Mouse (Mus musculus) embryonic fibroblast, embryonic 13.5 days (primary cell): ENCODE measurements around the gene Ankrd24. TPM values are rescaled to one million over a fixed set of nuclear protein-coding genes. Genes with fewer than 3 reads are reported as not detected.
"Not testable (repeated sequence)": the region's sequence is repeated elsewhere in the genome, so short reads cannot be mapped to it uniquely, and the experiment has no call there.

Experiments
- H3K27ac ChIP-seq: 2 replicates; pipeline ENCODE4 v1.5.1; 2012; ENCODE audit warnings: low read length, control low read depth, inconsistent platforms; ENCODE audit not compliant: insufficient read depth
- H3K4me1 ChIP-seq: 2 replicates; pipeline ENCODE4 v1.6.1; 2011; ENCODE audit warnings: low read length; ENCODE audit not compliant: control insufficient read depth, insufficient read depth
- H3K4me3 ChIP-seq: 2 replicates; pipeline ENCODE4 v1.5.1; 2011; ENCODE audit warnings: mild to moderate bottlenecking, control low read depth, low read length; ENCODE audit not compliant: insufficient read depth
- CTCF ChIP-seq: IDR thresholded peaks from 2 replicates; pipeline ENCODE4 v1.5.1; 2011; ENCODE audit warnings: mild to moderate bottlenecking, control low read depth, low read length, moderate library complexity, borderline replicate concordance; ENCODE audit not compliant: insufficient read depth
- POLR2A ChIP-seq: IDR thresholded peaks from 2 replicates; pipeline ENCODE4 v1.6.1; 2011; ENCODE audit warnings: low read depth, mild to moderate bottlenecking, control low read depth, low read length, moderate library complexity
- polyA plus RNA-seq: library from polyadenylated mRNA; stranded (reverse); fragments of >200 nt; gene quantifications from 2 replicates; pipeline ENCODE4 v1.2.4, GENCODE M21; 2011; ENCODE audit warnings: low read depth; ENCODE audit not compliant: missing spikeins, insufficient read length

Gene Ankrd24
- polyA plus RNA-seq, 1 experiment: 11.6 TPM

- Histone ChIP-seq H3K4me3 (peak overlapping the region; percentile 58), H3K27ac (peak overlapping the region; percentile 72), H3K4me1 (no peaks in the 10 kb centered on the region)
- TF ChIP-seq POLR2A (no peak), CTCF (no peak)
Measured at GRCm38 (mm10) chr10:81642648-81643448, 14.5 kb downstream of the Ankrd24 start.

GRCm38 (mm10) chr10:81643449-81644055 lies 15.2 kb downstream of the Ankrd24 start:
- Histone ChIP-seq H3K4me3 (peak overlapping the region; percentile 58), H3K4me1 (no peaks in the 10 kb centered on the region), H3K27ac (peak overlapping the region; percentile 72)
- no peak for TF ChIP-seq CTCF
- peak; percentile 83 for TF ChIP-seq POLR2A

GRCm38 (mm10) chr10:81644162-81644561 lies 15.8 kb downstream of the Ankrd24 start:
- Histone ChIP-seq H3K4me3 (peak overlapping the region; percentile 58), H3K27ac (0 out of 2 replicates have a peak overlapping the region, but pooled peaks have one; percentile 59), H3K4me1 (no peaks in the 10 kb centered on the region)
- TF ChIP-seq CTCF (no peak), POLR2A (no peak)

GRCm38 (mm10) chr10:81644716-81645115 lies 16.4 kb downstream of the Ankrd24 start:
- Histone ChIP-seq H3K4me3 (no peak overlapping the region), H3K4me1 (no peaks in the 10 kb centered on the region), H3K27ac (no peak overlapping the region)
- TF ChIP-seq POLR2A (no peak), CTCF (no peak)

- TF ChIP-seq CTCF (no peak), POLR2A (no peak)
Measured at GRCm38 (mm10) chr10:81645391-81645790, 17.1 kb downstream of the Ankrd24 start.

GRCm38 (mm10) chr10:81646015-81646555 lies 17.7 kb downstream of the Ankrd24 start:
- Histone ChIP-seq H3K4me3 (no peak overlapping the region), H3K27ac (no peak overlapping the region), H3K4me1 (no peaks in the 10 kb centered on the region)
- TF ChIP-seq CTCF (no peak), POLR2A (no peak)

More at GRCm38 (mm10) chr10:81645391-81645790, 17.1 kb downstream of the Ankrd24 start:
- Histone ChIP-seq H3K27ac (no peak overlapping the region), H3K4me1 (no peaks in the 10 kb centered on the region), H3K4me3 (no peak overlapping the region)

GRCm38 (mm10) chr10:81648803-81649775 lies 20.7 kb downstream of the Ankrd24 start, which contains the start of gene Gm10778:
Gm10778 (plus strand) TSS chr10:81649059.
- not testable (repeated sequence) for H3K27ac ChIP-seq, H3K4me1 ChIP-seq
- peak; percentile 58; the same call in 1 of the 2 replicates for TF ChIP-seq POLR2A
- H3K4me3 ChIP-seq: peak within 1 kb of the TSS; percentile 34

- no peaks in the 10 kb centered on the region for H3K4me1 ChIP-seq
- H3K27ac ChIP-seq: no peak overlapping the region
- H3K4me3 ChIP-seq: no peak overlapping the region
- TF ChIP-seq CTCF (no peak), POLR2A (no peak)
Measured at GRCm38 (mm10) chr10:81655178-81655577, 26.8 kb downstream of the Ankrd24 start.

- Histone ChIP-seq H3K4me1 (no peaks in the 10 kb centered on the region), H3K27ac (no peak overlapping the region), H3K4me3 (no peak overlapping the region)
- TF ChIP-seq POLR2A (no peak), CTCF (no peak)
Measured at GRCm38 (mm10) chr10:81656174-81656573, 27.8 kb downstream of the Ankrd24 start.

GRCm38 (mm10) chr10:81687114-81687513 lies 58.8 kb downstream of the Ankrd24 start:
- not testable (repeated sequence) for H3K4me3 ChIP-seq, H3K27ac ChIP-seq, H3K4me1 ChIP-seq

Other genes with a start within 250 kb of the Ankrd24 start
- 37.7 and 50.1 TPM in 2 replicates for gene Dohh, start 244.1 kb upstream of the Ankrd24 start, polyA plus RNA-seq
- 1.4 TPM in 1 of 2 replicates, not detected in the other for gene Gm48551, start 244.1 kb upstream of the Ankrd24 start, polyA plus RNA-seq
- gene Gm48552, start 239.5 kb upstream of the Ankrd24 start, polyA plus RNA-seq: 1.1 TPM in 1 of 2 replicates, not detected in the other
- 0.58 and 2.2 TPM in 2 replicates for gene Smim24, start 235.5 kb upstream of the Ankrd24 start, polyA plus RNA-seq
- gene Nfic, start 172.9 kb upstream of the Ankrd24 start, polyA plus RNA-seq: 64.3 and 84.8 TPM in 2 replicates
- 4.4 and 4.5 TPM in 2 replicates for gene Celf5, start 145.8 kb upstream of the Ankrd24 start, polyA plus RNA-seq
- 61.5 and 62.8 TPM in 2 replicates for gene Ncln, start 132.1 kb upstream of the Ankrd24 start, polyA plus RNA-seq
- not detected in 2 replicates for gene S1pr4, start 128.4 kb upstream of the Ankrd24 start, polyA plus RNA-seq
- gene Gna15, start 104.3 kb upstream of the Ankrd24 start, polyA plus RNA-seq: 0.83 TPM in 1 of 2 replicates, not detected in the other
- 64.4 and 66.3 TPM in 2 replicates for gene Gna11, start 83.3 kb upstream of the Ankrd24 start, polyA plus RNA-seq
- gene Aes, start 69.1 kb upstream of the Ankrd24 start, polyA plus RNA-seq: 354 and 424 TPM in 2 replicates
- 22.4 and 25.7 TPM in 2 replicates for gene Tle2, start 54.0 kb upstream of the Ankrd24 start, polyA plus RNA-seq
- gene Tle6, start 27.5 kb upstream of the Ankrd24 start, polyA plus RNA-seq: 16.5 and 26.4 TPM in 2 replicates
- 0.75 and 0.86 TPM in 2 replicates for gene BC025920, start 22.3 kb upstream of the Ankrd24 start, polyA plus RNA-seq
- 14.0 and 17.5 TPM in 2 replicates for gene Sirt6, start 743 bp upstream of the Ankrd24 start, polyA plus RNA-seq
- 2.7 and 2.9 TPM in 2 replicates for gene Gm10778, start 20.5 kb downstream of the Ankrd24 start, polyA plus RNA-seq
- 11.8 and 14.4 TPM in 2 replicates for gene Zfp433, start 76.3 kb downstream of the Ankrd24 start, polyA plus RNA-seq
- 8.5 and 11.0 TPM in 2 replicates for gene Gm3055, start 142.6 kb downstream of the Ankrd24 start, polyA plus RNA-seq
- 1.3 TPM in 2 replicates for gene Gm4767, start 183.6 kb downstream of the Ankrd24 start, polyA plus RNA-seq
- gene Gm32687, start 235.4 kb downstream of the Ankrd24 start, polyA plus RNA-seq: 2.5 and 6.3 TPM in 2 replicates